Mouse (Mus musculus) neural tube, embryonic 14.5 days (tissue): ENCODE results near the gene Olfr926. TPM values are rescaled to one million over a fixed set of nuclear protein-coding genes. Genes with fewer than 3 reads are reported as not detected.
"Not testable (repeated sequence)": the region's sequence is repeated elsewhere in the genome, so short reads cannot be mapped to it uniquely, and the experiment has no call there.

Source experiments
- ATAC-seq: fragments of 200-750 bp; cut with Nextera tagmentation; 2 replicates; pipeline ENCODE4 v1.8.0; 2017; ENCODE audit warnings: low read depth, mild to moderate bottlenecking, moderate TSS enrichment, moderate library complexity
- H3K27ac ChIP-seq: fragments of 300-500 bp; sonication (generic); 2 replicates; pipeline ENCODE4 v1.5.1; 2014; ENCODE audit warnings: low read depth, mild to moderate bottlenecking, control low read depth, low read length, moderate library complexity, mixed read lengths
- H3K27me3 ChIP-seq: fragments of 300-500 bp; sonication (generic); 2 replicates; pipeline ENCODE4 v1.6.1; 2014; ENCODE audit warnings: low read length; ENCODE audit not compliant: control insufficient read depth, insufficient read depth
- H3K36me3 ChIP-seq: fragments of 300-500 bp; sonication (generic); 2 replicates; pipeline ENCODE4 v1.6.1; 2014; ENCODE audit warnings: low read length, mixed read lengths; ENCODE audit not compliant: control insufficient read depth, insufficient read depth
- H3K4me1 ChIP-seq: fragments of 300-500 bp; sonication (generic); 2 replicates; pipeline ENCODE4 v1.6.1; 2014; ENCODE audit warnings: low read length; ENCODE audit not compliant: control insufficient read depth, insufficient read depth
- H3K4me2 ChIP-seq: fragments of 300-500 bp; sonication (generic); 2 replicates; pipeline ENCODE4 v1.6.1; 2014; ENCODE audit warnings: mild to moderate bottlenecking, low read depth, low read length, control low read depth
- H3K4me3 ChIP-seq: fragments of 300-500 bp; sonication (generic); 2 replicates; pipeline ENCODE4 v1.5.1; 2014; ENCODE audit warnings: low read depth, low read length, control low read depth, mixed read lengths
- H3K9ac ChIP-seq: fragments of 300-500 bp; sonication (generic); replicated peaks from 2 replicates; pipeline ENCODE4 v1.6.1; 2014; ENCODE audit warnings: low read depth, mild to moderate bottlenecking, control low read depth, low read length, mixed read lengths
- H3K9me3 ChIP-seq: fragments of 300-500 bp; sonication (generic); 2 replicates; pipeline ENCODE4 v1.6.1; 2016; ENCODE audit warnings: low read length; ENCODE audit not compliant: control insufficient read depth
- WGBS: fragments of 180-500 bp; shearing (Covaris S2); extraction: QIAGEN DNeasy Blood & Tissue Kit; methylation state at CpG from one replicate; pipeline ENCODE4 v1.1.7; 2014; 5-methylcytosine and 5-hydroxymethylcytosine counted together
- polyA plus RNA-seq: library from polyadenylated mRNA; unstranded; fragments of >200 nt; fragmentation: Nextera tagmentation; extraction: Ambion mirVana; gene quantifications from 2 replicates; pipeline ENCODE4 v1.2.1, GENCODE M21; 2014

Olfr926 gene
- polyA plus RNA-seq: not detected in 2 replicates

DNA sequence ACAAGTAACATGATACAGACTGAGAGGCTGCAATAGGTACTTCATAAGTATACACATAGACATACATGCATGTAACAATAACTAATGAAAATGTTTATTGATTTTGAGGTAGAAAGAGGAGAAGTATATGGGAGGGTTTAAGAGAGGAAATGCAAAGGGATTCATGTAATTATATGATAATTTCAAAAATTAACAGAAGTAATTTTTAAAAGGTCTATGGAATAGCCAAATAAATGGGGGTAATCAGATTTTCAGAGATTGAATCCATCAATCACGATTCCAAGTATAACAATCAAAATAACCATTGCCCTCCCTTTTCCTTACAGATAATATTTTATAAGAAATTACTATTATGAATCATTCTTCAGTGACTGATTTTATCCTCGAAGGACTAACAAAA is at the start of gene Olfr926:
Olfr926 (plus strand) TSS at position 301 of the 400 bp plus-strand sequence.
- Histone ChIP-seq H3K9me3 (no peaks in the 10 kb centered on the region), H3K4me2 (no peak within 1 kb of the TSS), H3K4me1 (no peaks in the 10 kb centered on the region), H3K4me3 (no peak within 1 kb of the TSS), H3K9ac (no peak within 1 kb of the TSS), H3K27me3 (no peaks in the 10 kb centered on the region), H3K36me3 (no peaks in the 10 kb centered on the region), H3K27ac (no peak within 1 kb of the TSS)
- ATAC-seq: no peak
- WGBS: 86% methylated on average over 2 of the region's 2 CpGs

DNA sequence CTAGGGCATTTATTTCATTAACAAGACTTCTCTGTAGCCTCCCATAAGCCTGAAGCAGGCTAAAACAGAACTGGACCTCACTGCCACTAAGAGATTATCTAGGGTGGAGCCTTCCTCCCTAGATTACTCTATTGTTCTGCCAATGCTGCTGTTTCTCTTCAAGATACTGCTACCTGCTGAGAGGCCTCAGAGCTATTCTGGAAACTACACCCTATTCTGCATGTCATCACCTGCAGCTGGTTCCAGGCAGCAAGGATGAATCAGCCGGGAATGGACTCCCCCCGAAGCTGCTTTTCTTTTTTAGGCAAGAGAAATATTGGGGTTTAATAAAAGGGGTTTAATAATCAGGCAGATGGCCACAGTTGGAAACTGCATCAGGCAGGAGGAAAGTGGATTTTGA is 43.9 kb upstream of the Olfr926 start:
- no peaks in the 10 kb centered on the region for H3K4me1 ChIP-seq
- H3K27me3 ChIP-seq: no peaks in the 10 kb centered on the region
- 43% methylated on average over 2 of the region's 2 CpGs for WGBS
- no peaks in the 10 kb centered on the region for H3K9me3 ChIP-seq
- no peak overlapping the region for H3K4me3 ChIP-seq
- ATAC-seq: no peak
- no peak overlapping the region for H3K4me2 ChIP-seq
- H3K27ac ChIP-seq: no peak overlapping the region
- H3K9ac ChIP-seq: no peak overlapping the region
- H3K36me3 ChIP-seq: no peaks in the 10 kb centered on the region

DNA sequence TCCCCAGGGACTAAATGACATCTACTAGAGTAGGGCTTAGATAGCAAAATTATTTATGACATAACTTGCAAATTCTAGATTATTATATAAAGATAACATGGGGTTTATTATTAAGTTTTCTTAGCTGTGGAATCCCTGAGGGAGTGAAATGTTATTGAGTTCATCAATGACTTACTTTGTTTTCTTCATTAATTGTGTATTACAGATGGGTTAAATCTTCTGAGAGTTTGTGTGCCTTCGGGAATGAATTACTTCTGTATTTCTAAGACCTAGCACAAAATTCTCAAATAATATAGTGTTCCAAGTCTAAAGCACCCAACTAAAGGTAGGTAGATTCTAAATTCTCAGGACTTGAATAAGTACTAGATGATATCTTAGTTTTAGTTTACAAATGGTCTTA is 32.8 kb upstream of the Olfr926 start, which contains the start of gene Olfr924:
Olfr924 (plus strand) TSS at position 301 of the 400 bp plus-strand sequence.
- no peaks in the 10 kb centered on the region for H3K4me1 ChIP-seq
- no peak for ATAC-seq
- H3K9me3 ChIP-seq: no peaks in the 10 kb centered on the region
- H3K4me2 ChIP-seq: no peak within 1 kb of the TSS
- H3K9ac ChIP-seq: no peak within 1 kb of the TSS
- no peak within 1 kb of the TSS for H3K4me3 ChIP-seq
- no peak within 1 kb of the TSS for H3K27ac ChIP-seq
- no peaks in the 10 kb centered on the region for H3K27me3 ChIP-seq
- 100% methylated on average over 1 of the region's 1 CpGs for WGBS
- H3K36me3 ChIP-seq: no peaks in the 10 kb centered on the region

DNA sequence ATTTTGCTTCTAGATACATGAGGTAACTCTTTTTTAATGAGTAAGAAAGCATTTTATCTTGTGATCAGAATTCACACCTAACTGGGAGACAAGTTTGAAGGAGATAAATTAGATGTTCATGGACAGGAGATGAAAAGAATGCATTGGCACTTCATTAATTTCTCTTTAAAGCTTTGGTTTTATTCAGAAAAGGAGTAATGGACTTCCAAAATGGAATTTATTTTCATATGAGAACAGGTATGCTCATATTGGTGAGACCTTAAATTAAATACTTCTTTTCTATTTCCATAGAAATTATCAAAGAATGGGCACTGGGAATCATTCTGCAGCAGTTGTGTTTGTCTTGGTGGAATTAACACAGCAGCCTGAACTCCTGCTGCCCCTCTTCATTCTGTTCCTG is 22.2 kb upstream of the Olfr926 start, which contains the start of gene Olfr26:
Olfr26 (plus strand) TSS at position 301 of the 400 bp plus-strand sequence.
- no peaks in the 10 kb centered on the region for H3K9me3 ChIP-seq
- no peak within 1 kb of the TSS for H3K9ac ChIP-seq
- H3K4me3 ChIP-seq: no peak within 1 kb of the TSS
- no peak within 1 kb of the TSS for H3K4me2 ChIP-seq
- no peaks in the 10 kb centered on the region for H3K36me3 ChIP-seq
- no peak within 1 kb of the TSS for H3K27ac ChIP-seq
- ATAC-seq: no peak
- no peaks in the 10 kb centered on the region for H3K4me1 ChIP-seq
- no peaks in the 10 kb centered on the region for H3K27me3 ChIP-seq

DNA sequence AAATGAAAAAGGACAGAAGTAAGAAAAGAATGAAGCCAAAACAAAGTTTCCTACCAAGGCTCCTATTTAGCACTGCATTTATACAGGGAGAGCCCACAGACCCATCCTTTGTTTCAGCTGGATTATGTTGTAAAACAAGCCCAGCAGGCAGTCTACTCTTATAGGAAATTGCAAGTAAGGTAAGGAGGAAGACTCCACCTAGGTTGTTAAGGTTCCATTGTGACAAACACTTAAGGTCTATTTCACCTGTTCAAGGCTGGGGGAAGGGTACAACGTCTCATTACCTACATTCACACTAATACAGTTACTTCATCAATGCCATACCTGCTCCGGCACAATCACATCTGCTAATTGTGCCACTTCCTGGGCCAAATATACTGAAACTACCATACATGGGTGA is 2.0 kb upstream of the Olfr926 start:
- not testable (repeated sequence) for H3K9ac ChIP-seq, H3K36me3 ChIP-seq

More for the DNA sequence above, 2.0 kb upstream of the Olfr926 start:
- H3K27me3 ChIP-seq, H3K27ac ChIP-seq, H3K9me3 ChIP-seq, H3K4me3 ChIP-seq, H3K4me1 ChIP-seq, H3K4me2 ChIP-seq, ATAC-seq: not testable (repeated sequence)
- 38% methylated on average over 2 of the region's 2 CpGs for WGBS

Other genes starting within 250 kb of the Olfr926 start
- not detected in 2 replicates for gene Olfr916, start 217.3 kb upstream of the Olfr926 start, polyA plus RNA-seq
- not detected in 2 replicates for gene Olfr917, start 211.3 kb upstream of the Olfr926 start, polyA plus RNA-seq
- gene Olfr918, start 202.5 kb upstream of the Olfr926 start, polyA plus RNA-seq: not detected in 2 replicates
- not detected in 2 replicates for gene Olfr919, start 173.5 kb upstream of the Olfr926 start, polyA plus RNA-seq
- gene Vwa5a, start 158.9 kb upstream of the Olfr926 start, polyA plus RNA-seq: 7.0 and 10.8 TPM in 2 replicates
- 0.06 TPM in 1 of 2 replicates, not detected in the other for gene Olfr920, start 124.8 kb upstream of the Olfr926 start, polyA plus RNA-seq
- gene Olfr921, start 104.1 kb upstream of the Olfr926 start, polyA plus RNA-seq: not detected in 2 replicates
- gene Olfr922, start 62.5 kb upstream of the Olfr926 start, polyA plus RNA-seq: not detected in 2 replicates
- gene Olfr923, start 50.6 kb upstream of the Olfr926 start, polyA plus RNA-seq: not detected in 2 replicates
- gene Olfr924, start 32.7 kb upstream of the Olfr926 start, polyA plus RNA-seq: not detected in 2 replicates
- not detected in 2 replicates for gene Olfr26, start 22.1 kb upstream of the Olfr926 start, polyA plus RNA-seq
- not detected in 2 replicates for gene Olfr930, start 52.7 kb downstream of the Olfr926 start, polyA plus RNA-seq
- not detected in 2 replicates for gene Olfr933, start 95.2 kb downstream of the Olfr926 start, polyA plus RNA-seq
- not detected in 2 replicates for gene Olfr934, start 111.2 kb downstream of the Olfr926 start, polyA plus RNA-seq
- gene Olfr935, start 122.6 kb downstream of the Olfr926 start, polyA plus RNA-seq: not detected in 2 replicates
- gene Olfr146, start 146.3 kb downstream of the Olfr926 start, polyA plus RNA-seq: not detected in 2 replicates
- not detected in 2 replicates for gene Olfr937, start 187.8 kb downstream of the Olfr926 start, polyA plus RNA-seq
- gene Olfr938, start 201.8 kb downstream of the Olfr926 start, polyA plus RNA-seq: not detected in 2 replicates